Mouse (Mus musculus) kidney, adult 2 months (tissue): ENCODE results near the gene Prr19.

Experiments
- CTCF ChIP-seq: fragments of 200-500 bp; conservative IDR thresholded peaks from 2 replicates; pipeline ENCODE4 v1.5.1; 2011; ENCODE audit warnings: low read depth, mild to moderate bottlenecking, control low read depth, low read length, moderate library complexity, mixed read lengths; ENCODE audit not compliant: insufficient read depth, insufficient read length
- POLR2A ChIP-seq: fragments of 200-500 bp; IDR thresholded peaks from one replicate; pipeline ENCODE4 v1.6.1; 2011; ENCODE audit warnings: low read depth, low read length, control low read depth

DNA sequence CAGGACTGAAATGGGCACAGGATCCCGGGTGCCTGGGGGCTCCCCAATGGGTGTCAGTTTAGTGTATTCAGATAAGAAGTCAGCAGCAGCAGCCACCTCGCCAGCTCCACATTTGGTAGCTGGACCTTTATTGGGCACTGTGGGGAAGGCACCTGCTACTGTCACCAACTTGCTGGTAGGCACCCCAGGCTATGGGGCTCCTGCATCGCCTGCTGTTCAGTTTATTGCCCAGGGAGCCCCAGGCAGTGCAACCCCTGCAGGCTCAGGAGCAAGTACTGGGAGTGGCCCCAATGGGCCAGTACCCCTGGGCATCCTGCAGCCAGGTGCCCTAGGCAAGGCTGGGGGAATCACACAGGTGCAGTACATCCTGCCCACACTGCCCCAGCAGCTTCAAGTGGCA lies 12.5 kb upstream of the Prr19 start:
- TF ChIP-seq CTCF (no peak), POLR2A (no peak)
